Mouse (Mus musculus) G1E (cell line): ENCODE measurements at regions not wholly inside any gene's neighbourhood (a gene's known extent, or its start where the extent isn't known, plus 50 kb on each side); places are given as distances from the start of the nearest gene placed in this dataset.

Experiments
- CTCF ChIP-seq: IDR thresholded peaks from 2 replicates; pipeline ENCODE4 v1.5.1; 2012; ENCODE audit warnings: low read depth, low read length, inconsistent platforms, mixed read lengths
- GATA1 ChIP-seq: IDR thresholded peaks from 2 replicates; pipeline ENCODE4 v1.6.1; 2012; ENCODE audit warnings: borderline replicate concordance, low read length, inconsistent platforms, mixed read lengths
- TAL1 ChIP-seq: conservative IDR thresholded peaks from 2 replicates; pipeline ENCODE4 v1.6.1; 2012; ENCODE audit warnings: low read depth, low read length, inconsistent platforms, mixed read lengths

DNA sequence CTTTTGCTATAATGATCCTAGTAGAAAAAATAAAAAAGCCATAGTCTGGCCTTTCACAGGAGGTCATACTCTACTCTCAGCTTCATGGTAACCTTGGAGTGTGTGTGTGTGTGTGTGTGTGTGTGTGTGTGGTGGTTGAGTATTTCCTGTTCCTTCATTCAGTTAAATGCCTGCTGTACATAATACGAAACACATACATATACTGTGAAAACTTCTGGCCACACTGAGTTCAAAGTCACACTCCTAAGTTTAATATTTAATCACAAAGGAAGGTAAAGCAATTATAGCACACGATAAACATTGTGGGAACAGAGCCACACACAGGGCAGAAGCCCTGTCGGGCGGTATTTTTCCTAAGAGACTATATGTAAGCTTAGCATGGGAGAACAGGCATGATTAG lies 78.6 kb upstream of the Maf start:
- TF ChIP-seq CTCF (no peak), GATA1 (no peak), TAL1 (no peak)
